In the genomic region with DNA sequence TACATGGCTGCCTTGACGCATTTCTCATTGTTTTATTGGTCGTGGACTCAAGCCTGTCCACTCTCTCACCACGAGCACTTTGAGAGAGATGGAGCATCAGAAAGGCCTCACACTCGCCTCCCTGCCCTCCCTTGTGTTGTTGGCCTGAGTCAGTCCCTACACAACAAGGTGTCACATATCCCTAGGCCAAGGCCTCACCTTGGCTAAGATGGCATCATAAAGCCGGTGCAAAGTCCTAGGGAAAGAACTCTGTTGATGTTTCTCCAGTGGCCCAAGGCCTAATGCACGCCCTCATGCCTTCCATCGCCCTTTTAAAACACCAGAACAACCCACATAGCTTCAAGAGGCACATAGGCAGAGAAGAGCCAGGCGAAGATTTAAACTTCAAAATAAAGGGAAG, we compare ENCODE assay signal across 28 mouse cellular contexts. TPM values are rescaled to one million over a fixed set of nuclear protein-coding genes. Genes with fewer than 3 reads are reported as not detected.
DNase-seq lines count a peak whose midpoint lies in the region; ATAC-seq and TF ChIP-seq lines count a peak whose summit lies in the region.
"Had no signal": no experiment of that assay in that cellular context is flagged by ENCODE, and none has a peak within 500 bp of the region (broad histone marks: within the 10 kb centered on the region; RNA-seq: fewer than 3 reads in every experiment).

No protein-coding gene starts in this region.

- no peak overlapping the region for H3K4me3 ChIP-seq in intestine, embryonic 15.5 days (replicated peaks)
- H3K4me3 ChIP-seq in intestine, postnatal 0 days (ENCODE audit: low read depth, low read length), result no peak overlapping the region
- no peak overlapping the region for H3K4me3 ChIP-seq in olfactory bulb, adult 2 months (ENCODE audit: insufficient read depth, low read depth, low read length)
- H3K4me3 ChIP-seq: embryonic facial prominence, embryonic 13.5 days; embryonic facial prominence, embryonic 15.5 days; erythroblast, embryonic 14.5 days; forebrain, embryonic 10.5 days; forebrain, embryonic 12.5 days had no signal

- no peak for TF ChIP-seq CTCF in intestine, postnatal 0 days (IDR thresholded peaks at IDR 0.05; ENCODE audit: low read depth)
- no peak for TF ChIP-seq CTCF in olfactory bulb, adult 2 months (IDR thresholded peaks at IDR 0.05; ENCODE audit: insufficient read depth, low read depth, low read length)

- no peak overlapping the region for H3K4me2 ChIP-seq in intestine, embryonic 15.5 days (replicated peaks)
- H3K4me2 ChIP-seq in intestine, postnatal 0 days (replicated peaks; ENCODE audit: low read depth), result no peak overlapping the region
- H3K4me2 ChIP-seq: embryonic facial prominence, embryonic 13.5 days; embryonic facial prominence, embryonic 15.5 days; forebrain, embryonic 12.5 days had no signal

- no peak for TF ChIP-seq POLR2A in olfactory bulb, adult 2 months (IDR thresholded peaks at IDR 0.05; ENCODE audit: insufficient read depth, low read depth, low read length)

- H3K9me3 ChIP-seq in intestine, embryonic 15.5 days, result no peaks in the 10 kb centered on the region
- H3K9me3 ChIP-seq in intestine, postnatal 0 days (ENCODE audit: control insufficient read depth), result no peaks in the 10 kb centered on the region
- H3K9me3 ChIP-seq: embryonic facial prominence, embryonic 13.5 days; embryonic facial prominence, embryonic 15.5 days; forebrain, embryonic 10.5 days; forebrain, embryonic 12.5 days; G1E had no signal

- no peaks in the 10 kb centered on the region for H3K27me3 ChIP-seq in intestine, embryonic 15.5 days (replicated peaks)
- H3K27me3 ChIP-seq in intestine, postnatal 0 days (replicated peaks; ENCODE audit: control insufficient read depth, insufficient read depth, low read length), result no peaks in the 10 kb centered on the region
- H3K27me3 ChIP-seq: CH12.LX; embryonic facial prominence, embryonic 13.5 days; embryonic facial prominence, embryonic 15.5 days; forebrain, embryonic 12.5 days; Patski had no signal

- H3K27ac ChIP-seq in intestine, embryonic 15.5 days, result no peak overlapping the region
- H3K27ac ChIP-seq in intestine, postnatal 0 days (ENCODE audit: low read depth, low read length), result peak overlapping the region; percentile 63; the same call in 1 of the 2 replicates
- H3K27ac ChIP-seq in olfactory bulb, adult 2 months (ENCODE audit: insufficient read depth, low read depth, low read length), result peak overlapping the region; percentile 46; the same call in 1 of the 2 replicates
- H3K27ac ChIP-seq: embryonic facial prominence, embryonic 13.5 days; embryonic facial prominence, embryonic 15.5 days; forebrain, embryonic 10.5 days; forebrain, embryonic 12.5 days had no signal

- ATAC-seq in intestine, embryonic 15.5 days, result peak; percentile 24; the same call in 1 of the 2 replicates
- peak; percentile 61 for ATAC-seq in intestine, postnatal 0 days
- ATAC-seq: activated CD4-positive, CD25-positive, alpha-beta regulatory T cell, adult 4 months; CD4-positive, CD25-positive, alpha-beta regulatory T cell, adult 4 months; forebrain, embryonic 14.5 days; forebrain, embryonic 16.5 days had no signal

- DNase-seq in lung, postnatal 14 days, result no peak
- no peak for DNase-seq in embryo, embryonic 10 days (ENCODE audit: low spot score)
- no peak for DNase-seq in gastrocnemius, adult 8-10 months (ENCODE audit: low spot score in 2 of 2)
- DNase-seq: adrenal gland, adult 8-10 months; adrenal gland, postnatal 14 days; adrenal gland, postnatal 36 days; B cell, adult 2 months; cerebellum, adult 11-12 months; cerebellum, adult 2 months; cerebellum, adult 9-10 months; cerebellum, postnatal 10 days; cerebellum, postnatal 25 days; embryo, embryonic 11 days had no signal

- 77% methylated on average over 8 of the region's 8 CpGs for WGBS in intestine, embryonic 15.5 days
- WGBS in intestine, postnatal 0 days, result 61% methylated on average over 8 of the region's 8 CpGs
- 75% methylated on average over 8 of the region's 8 CpGs for WGBS in olfactory bulb, adult 2 months

- H3K9ac ChIP-seq in intestine, embryonic 15.5 days, result no peak overlapping the region
- H3K9ac ChIP-seq in intestine, postnatal 0 days (ENCODE audit: low read depth, low read length), result no peak overlapping the region
- H3K9ac ChIP-seq: embryonic facial prominence, embryonic 13.5 days; embryonic facial prominence, embryonic 15.5 days; forebrain, embryonic 12.5 days had no signal

- no peaks in the 10 kb centered on the region for H3K36me3 ChIP-seq in intestine, embryonic 15.5 days
- H3K36me3 ChIP-seq in intestine, postnatal 0 days (ENCODE audit: control insufficient read depth, insufficient read depth), result no peaks in the 10 kb centered on the region
- H3K36me3 ChIP-seq: embryonic facial prominence, embryonic 13.5 days; embryonic facial prominence, embryonic 15.5 days; forebrain, embryonic 10.5 days; forebrain, embryonic 12.5 days; G1E had no signal

- peaks cover 12% of the 10 kb centered on the region for H3K4me1 ChIP-seq in intestine, embryonic 15.5 days (replicated peaks)
- peaks cover 4% of the 10 kb centered on the region; the same call in 1 of the 2 replicates for H3K4me1 ChIP-seq in intestine, postnatal 0 days (replicated peaks; ENCODE audit: control insufficient read depth, insufficient read depth, low read length)
- H3K4me1 ChIP-seq in olfactory bulb, adult 2 months (ENCODE audit: control insufficient read depth, insufficient read depth, low read length), result peaks cover 32% of the 10 kb centered on the region

RNA-seq across cellular contexts. Expression of a gene that starts 30.1 kb away (rescaled TPM):
- 34.0 and 34.5 TPM in 2 replicates for polyA plus RNA-seq in intestine, embryonic 15.5 days (2015; fragmentation: Nextera tagmentation; extraction: Ambion mirVana)
- 58.9 and 64.0 TPM in 2 replicates for polyA plus RNA-seq in intestine, postnatal 0 days (2015; fragmentation: Nextera tagmentation; extraction: Ambion mirVana)
- polyA plus RNA-seq in olfactory bulb, adult 2 months (2012; ENCODE audit: insufficient read depth, insufficient read length, low replicate concordance, missing spikeins), result not detected in 2 replicates
- total RNA-seq in gastrocnemius, adult 8-10 months (2022), result 10 to 100 TPM; 48.9 to 53.6 (median 51.5) TPM
